Mouse (Mus musculus) T-helper 2 cell (primary cell): ENCODE results near the gene Manba.
"Not testable (repeated sequence)": the region's sequence is repeated elsewhere in the genome, so short reads cannot be mapped to it uniquely, and the experiment has no call there.

Source experiments
- in situ Hi-C: fragments of 300-600 bp; cut with MboI, MseI; formaldehyde crosslinking; loops from one replicate; pipeline ENCODE4 v1.15.1; 2025; ENCODE audit warnings: high pct_unique_total_duplicates

Gene Manba

DNA sequence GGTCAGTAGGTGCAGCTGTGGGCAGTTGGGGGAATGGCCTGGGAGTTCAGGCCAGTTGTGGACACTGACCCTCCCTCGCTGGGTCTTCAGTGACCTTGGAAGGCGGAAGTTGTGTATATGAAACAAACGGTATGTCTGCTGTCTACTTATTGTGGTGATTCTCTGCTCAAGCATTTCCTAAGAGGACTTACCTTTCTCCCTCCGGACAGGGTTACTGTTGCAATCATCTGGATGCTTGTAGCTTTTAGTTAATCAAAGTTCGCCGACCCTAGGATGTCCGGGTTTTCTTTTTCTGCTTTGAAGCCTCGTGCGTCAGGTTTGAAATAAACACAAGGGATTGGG lies 460 bp downstream of the Manba start:
- in situ Hi-C loops = no loop called here

DNA sequence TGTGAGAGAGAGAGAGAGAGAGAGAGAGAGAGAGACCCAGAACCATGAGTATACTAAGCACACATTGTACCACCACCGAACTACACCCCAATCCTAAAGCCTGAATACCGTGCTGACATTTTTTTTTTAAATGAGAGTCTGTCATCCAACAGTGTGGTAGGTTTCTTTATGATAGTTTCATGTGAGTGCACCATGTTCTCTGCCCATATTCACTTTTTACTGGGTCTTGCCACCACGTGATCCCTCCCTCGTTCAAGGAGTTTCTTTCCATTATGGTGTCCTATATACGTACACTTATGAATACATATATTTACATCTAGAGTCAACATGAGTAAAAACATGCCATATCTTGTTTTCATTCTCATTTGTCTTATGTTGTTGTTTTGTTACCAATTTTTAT lies 940 bp downstream of the Manba start:
- in situ Hi-C loops = no loop called here

DNA sequence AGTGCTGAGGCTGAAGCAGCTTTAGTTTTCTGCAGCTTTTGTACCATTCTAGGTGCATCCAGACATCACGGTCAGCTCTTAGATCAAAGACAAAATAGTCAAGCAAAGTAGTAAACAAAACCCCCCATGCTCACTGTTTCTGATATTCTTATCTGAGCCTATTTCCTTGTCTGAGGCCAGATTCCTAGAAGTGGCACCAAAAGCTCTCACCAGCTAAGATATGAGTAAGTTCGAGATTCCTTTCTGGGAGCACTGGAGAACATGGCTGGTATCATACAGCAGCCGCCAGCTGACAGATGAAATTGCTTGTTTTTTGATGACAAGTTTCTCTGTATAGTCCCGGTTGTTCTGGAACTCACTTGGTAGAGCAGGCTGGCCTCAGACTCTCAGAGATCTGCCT lies 2.4 kb downstream of the Manba start:
- in situ Hi-C loops = no loop called here

DNA sequence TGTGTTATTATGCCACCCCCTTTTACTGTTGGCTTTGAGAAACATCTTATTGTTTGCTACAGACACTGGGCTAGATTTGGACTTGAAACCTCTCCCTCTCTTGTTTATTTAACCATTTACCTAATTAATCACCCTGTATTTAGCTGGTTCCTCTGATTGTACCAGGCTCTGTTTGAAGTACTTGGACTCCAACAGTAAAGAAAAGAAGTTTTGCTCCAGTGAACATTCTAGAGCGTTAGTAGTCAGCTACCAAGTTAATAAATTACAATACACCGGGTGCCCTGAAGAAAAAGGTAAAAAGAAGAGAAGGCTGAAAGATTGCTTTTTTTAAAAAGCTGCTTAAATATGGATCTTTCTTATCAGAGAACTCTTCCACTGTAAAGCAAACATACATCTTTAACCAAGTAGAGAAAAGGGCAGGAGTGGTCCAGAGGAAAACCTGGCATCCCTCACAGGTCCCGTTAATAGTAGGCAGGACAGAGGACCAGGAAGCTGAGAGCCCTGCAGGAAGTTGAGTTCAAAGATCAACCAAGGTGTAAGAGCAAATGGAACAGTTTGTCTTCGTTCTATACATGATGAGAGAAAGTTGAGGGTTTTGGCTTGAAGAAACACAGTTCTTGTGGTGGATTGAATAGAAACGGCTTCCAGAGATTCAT lies 4.6 kb downstream of the Manba start:
- in situ Hi-C loops = no loop called here

DNA sequence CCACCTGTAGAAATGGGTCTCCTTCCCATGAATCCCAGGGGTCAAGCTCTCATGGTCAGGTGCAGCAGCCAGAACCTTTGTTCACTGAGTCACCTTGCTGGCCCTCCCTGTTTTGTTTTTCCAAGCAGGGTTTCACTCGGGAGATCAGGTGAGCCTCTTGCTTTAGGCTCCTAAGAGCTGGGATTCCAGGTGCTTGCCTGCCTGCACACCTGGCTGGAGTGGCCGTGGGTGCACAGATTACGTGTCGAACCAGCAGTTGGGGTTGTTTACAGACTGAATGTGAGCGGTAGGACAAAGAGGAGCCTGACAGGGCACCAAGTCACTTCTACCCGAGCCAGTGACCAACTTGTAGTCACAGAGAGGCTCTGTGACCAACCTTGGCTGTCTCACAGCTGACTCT lies 5.7 kb downstream of the Manba start:
- in situ Hi-C loops = no loop called here

DNA sequence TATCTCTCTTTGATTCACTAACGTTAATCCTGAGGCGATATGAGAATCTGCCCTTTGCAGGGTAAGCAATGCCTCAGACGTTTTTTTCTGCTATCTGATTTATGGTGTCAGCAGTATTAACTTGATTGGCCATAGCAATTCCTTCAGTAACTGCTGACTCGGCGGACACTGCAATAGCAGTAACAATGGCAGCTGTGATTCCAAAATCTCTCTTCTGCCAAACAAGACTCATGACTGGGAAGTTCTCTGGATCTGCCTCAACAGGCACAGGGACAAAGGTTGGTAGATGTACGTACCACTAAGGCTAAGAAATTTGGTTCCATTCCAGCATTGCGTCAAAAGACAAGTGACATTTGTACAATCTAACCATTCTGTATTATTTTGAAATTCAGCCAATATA lies 7.9 kb downstream of the Manba start:
- in situ Hi-C loops = not testable (repeated sequence)

DNA sequence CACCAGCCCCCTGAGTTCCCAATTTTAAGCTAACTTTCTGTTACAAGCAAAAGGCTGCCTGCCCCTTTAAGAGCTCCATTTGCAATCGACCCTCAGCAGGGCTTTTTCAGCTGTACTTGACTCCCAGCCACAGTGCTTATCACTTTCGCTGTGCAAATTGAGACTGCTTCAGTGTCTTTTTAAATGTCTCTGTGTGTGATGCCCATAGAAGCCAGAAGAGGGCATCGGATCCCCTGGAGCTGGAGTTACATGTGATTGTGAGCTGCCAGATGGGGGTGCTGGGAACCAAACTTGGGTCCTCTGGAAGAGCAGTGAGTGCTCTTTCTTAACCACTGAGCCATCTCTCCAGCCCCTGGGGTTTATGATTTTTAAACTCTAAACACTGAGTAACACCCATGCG lies 12.5 kb downstream of the Manba start:
- in situ Hi-C loops = not testable (repeated sequence)

DNA sequence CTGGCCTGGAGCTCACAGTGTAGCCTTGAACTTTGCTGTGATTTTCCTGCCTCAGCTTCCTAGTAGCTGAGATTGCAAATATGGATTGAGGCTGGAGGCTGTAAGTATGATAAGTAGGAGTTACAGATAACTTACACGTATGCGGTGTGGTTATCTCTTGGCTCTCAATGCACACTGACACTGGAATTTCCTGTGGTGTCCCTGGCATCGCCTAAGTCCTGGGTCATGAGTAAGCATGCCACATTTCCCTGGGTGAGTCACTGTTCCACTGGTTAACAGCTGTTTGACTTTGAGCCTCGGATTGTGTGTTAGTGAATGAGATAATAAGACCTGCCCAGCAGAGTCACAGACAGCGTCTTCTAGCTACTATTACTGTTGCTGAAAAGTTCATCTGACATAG lies 13.5 kb downstream of the Manba start:
- in situ Hi-C loops = no loop called here

DNA sequence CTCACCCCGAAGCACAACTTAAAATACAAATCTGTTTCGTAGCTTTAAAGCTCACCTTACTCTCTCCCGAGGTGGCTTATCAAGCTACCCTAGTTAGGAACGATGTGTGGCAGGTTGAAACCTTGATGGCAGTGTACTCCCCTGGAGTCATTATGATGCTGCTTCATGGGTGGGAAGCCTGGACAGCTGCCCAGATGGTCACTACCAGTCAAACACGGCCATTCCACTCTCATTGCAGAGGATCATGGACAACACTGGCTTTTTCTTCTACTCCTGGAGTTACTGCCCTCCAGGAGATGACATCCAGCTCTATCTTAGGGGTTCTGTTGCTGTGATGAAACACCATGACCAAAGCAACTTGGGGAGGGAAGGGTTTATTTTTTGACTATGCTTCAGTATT lies 17.7 kb downstream of the Manba start:
- in situ Hi-C loops = no loop called here

DNA sequence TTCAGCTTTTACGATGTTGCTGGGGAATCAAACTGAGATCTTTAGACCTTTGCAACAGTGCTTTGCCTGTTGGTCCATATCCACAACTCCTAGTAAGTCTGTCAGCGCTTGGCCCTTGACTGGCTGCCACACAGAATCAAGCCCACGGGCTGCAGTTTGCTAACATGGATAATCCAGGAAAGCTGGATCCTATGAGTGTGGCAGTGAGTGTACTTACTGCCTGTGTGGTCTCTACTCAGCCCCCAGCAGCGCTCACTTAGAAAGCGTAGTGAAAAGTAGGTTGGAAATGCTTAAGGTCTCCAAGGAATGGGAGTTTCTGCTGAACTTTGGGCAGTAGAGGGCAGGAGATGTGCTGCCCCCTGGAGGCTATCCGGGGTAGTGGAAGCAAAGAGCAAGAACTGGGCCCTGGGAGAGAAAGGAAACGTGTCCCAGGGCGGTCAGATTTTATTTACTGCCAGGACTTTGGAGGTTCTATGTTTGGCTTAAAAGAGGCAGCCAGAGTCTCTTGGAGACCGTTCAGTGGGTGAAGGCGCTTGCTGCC lies 20.0 kb downstream of the Manba start:
- in situ Hi-C loops = no loop called here

DNA sequence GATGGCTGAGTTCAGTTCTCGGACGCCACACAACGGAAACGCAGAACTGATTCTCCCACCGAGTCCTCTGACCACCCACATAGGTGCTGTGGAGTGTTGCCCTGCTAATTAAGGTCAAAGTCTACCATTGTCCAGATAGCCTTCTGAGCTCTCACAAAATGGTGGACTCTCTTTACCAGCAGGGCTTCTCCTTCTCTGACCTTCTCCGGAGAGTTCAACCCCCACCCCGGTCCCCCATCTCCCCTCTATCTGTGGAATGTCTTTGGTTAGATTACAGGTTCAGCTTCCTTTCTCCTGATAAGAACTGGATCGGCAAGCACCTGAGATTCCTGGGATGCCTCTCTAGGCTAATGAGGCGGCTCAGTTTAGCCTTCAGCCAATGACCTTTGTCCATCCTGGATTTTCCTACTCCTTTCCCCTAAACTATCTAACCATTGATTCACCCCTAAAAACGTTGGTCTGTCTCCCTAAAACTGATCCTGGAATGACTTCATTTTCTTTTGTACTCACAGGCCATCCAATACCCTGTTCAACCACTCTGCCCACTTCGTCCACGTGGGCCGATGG lies 20.6 kb downstream of the Manba start:
- in situ Hi-C loops = no loop called here

DNA sequence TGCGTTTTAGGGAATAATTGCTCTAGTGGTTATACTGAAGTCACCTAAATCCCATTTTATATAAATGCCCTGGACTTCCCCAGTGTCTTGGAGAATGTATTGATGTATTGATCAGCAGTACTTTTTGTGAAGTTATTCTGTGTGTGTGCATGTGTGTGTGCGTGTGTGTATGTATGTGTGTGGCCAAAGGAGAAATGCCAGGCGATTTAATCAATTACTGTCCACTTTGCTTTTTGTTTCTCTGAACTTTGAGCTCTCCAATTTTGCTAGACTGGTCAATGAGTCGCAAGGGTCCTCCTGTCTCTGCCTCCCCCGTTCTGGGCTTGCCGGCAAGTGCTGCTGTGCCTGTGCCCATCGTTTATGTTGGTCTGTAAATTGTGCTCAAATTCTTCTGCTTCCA lies 22.1 kb downstream of the Manba start:
- in situ Hi-C loops = no loop called here

DNA sequence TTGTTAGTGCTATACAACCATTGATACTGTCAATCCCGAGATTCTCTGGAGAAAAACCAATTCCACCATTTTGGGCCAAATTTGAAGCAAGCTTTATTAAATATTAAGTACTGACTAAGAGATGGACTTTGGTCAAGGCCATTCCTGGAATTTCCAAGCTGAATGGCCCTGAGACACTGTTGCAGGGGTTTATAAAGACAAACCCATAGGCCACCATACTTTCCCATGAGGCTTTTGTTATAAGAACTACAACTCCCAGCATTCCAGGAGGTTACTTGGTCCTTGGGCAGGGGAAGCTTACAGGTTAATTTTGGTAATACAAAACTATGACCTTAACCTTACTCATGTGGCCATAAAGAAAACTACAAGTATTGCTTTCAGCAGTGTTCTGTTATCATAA lies 22.8 kb downstream of the Manba start:
- in situ Hi-C loops = no loop called here

DNA sequence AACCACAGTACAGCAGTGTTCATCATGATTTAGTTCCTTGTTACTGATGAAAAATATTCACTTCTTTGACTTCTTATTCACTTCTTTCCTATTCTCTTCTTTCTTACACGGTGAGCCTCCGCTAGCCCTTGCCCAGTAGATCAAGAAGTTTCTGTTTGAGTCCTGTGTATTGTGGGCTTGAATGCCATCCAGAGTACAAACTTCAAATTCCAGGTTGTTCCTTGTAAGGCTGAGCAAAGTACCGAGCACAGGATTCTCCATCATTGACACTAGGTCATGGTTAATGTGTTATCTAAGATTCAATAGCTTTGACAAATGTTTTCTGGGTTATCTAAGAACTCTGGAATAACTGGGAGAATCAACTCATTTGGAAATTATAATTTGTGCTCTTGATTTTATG lies 25.0 kb downstream of the Manba start:
- in situ Hi-C loops = loop anchor here (10.0 kb wide), 1 partner anchor 314 kb away; the partner anchor contains the start of gene Slc39a8

DNA sequence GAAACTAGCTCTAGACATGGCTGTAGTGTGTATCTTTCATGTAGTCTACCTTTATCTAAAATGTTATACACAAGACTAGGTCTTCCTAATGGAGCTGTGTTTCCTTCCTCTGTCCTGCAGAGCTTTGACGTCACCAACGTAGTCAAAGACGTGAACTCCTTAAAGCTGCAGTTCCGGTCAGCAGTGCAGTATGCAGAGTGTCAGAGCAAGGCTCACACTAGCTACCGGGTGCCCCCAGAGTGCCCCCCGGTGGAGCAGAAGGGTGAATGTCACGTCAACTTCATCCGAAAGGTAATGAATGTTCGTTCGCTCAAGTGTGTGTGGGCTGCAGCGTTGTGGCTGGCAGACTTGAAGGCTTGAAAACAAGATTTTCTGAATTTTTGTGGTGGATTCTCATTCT lies 26.3 kb downstream of the Manba start:
- in situ Hi-C loops = loop anchor here (10.0 kb wide), 1 partner anchor 313 kb away; the partner anchor contains the start of gene Slc39a8

DNA sequence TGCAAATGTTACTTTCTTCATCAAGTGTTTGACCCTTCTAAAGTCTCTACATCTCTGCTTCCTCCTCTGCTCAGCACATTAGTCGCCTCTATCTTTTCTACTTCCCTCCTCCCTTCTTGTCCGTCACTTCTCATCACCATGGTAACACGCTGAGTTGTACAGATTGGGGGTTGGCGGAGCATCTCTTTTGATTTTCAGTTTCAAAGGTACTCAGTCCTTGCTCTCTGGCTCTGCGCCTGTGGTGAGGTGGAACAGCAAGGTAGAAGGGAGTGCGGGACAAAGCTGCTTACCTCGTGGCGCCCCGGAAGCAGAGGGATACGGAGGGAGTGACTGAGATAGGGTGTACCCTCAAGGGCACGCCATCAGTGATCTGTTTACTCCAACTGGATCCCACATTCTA lies 27.9 kb downstream of the Manba start:
- in situ Hi-C loops = loop anchor here (10.0 kb wide), 1 partner anchor 312 kb away; the partner anchor contains the start of gene Slc39a8

DNA sequence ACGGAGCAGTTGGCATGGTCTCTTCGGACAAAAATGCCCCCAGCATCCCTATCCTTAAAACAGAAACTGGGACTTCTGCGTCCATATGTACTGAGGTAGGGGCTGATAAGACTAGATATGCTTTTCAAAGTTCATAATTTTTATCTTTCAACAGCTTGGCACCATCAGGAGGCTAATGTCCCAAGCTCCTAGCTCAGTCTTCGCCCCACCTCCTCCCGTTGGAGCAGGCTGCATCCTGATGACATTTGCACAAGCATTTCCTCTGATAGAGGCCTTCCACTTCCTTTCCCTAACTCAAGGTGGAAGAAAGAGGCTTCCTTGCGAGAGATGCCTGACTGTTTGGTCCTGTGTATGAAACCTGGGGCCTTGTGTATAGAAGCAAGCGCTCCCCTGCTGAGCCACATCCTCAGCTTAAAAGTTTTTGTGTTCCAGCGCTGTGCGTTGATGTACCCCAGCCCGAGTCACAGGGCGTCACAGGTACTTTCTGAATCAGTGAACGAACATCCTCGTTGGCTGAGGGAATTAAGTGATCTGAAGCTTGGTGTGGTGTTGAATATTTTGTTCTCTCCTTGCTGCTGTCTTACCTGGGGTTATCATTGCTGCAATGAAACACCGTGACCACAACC lies 28.5 kb downstream of the Manba start:
- in situ Hi-C loops = loop anchor here (10.0 kb wide), 1 partner anchor 311 kb away; the partner anchor contains the start of gene Slc39a8

DNA sequence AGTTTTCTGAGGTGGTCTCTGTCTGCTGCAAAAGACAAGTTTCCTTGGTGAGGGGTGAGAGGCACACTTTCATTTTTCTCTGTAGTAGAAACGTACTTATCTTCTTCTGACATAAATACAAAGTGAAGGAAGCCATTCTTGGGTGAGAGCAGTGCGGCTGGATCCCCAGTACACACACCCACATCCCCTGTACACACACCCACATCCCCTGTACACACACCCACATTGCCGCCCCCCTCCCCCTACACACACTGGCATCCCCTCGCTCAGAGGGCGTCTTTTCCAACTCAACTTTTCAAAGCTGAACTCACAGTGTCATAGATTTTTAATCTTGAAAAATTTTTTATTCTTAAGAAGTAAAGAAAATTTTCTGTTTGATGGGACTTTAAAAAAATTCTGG lies 29.8 kb downstream of the Manba start:
- in situ Hi-C loops = loop anchor here (10.0 kb wide), 1 partner anchor 310 kb away; the partner anchor contains the start of gene Slc39a8

DNA sequence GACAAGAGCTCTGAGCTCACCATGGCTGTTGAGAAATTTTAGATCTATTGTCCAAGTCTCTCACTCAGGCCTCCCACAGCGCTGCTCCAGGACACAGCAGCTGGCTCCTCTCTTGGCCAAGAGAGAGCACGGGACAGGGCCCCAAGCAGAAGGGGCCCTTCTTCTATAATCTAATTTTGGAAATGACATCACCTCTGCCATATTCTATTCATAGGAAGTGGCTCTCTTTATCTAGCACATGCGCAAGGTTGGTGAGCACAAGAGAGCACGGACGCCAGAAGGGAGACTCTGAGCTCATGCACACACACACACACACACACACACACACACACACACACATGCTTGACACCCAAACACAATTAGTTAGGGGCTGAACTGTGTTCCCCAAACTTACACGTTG lies 31.5 kb downstream of the Manba start:
- in situ Hi-C loops = loop anchor here (10.0 kb wide), 1 partner anchor 308 kb away; the partner anchor contains the start of gene Slc39a8

DNA sequence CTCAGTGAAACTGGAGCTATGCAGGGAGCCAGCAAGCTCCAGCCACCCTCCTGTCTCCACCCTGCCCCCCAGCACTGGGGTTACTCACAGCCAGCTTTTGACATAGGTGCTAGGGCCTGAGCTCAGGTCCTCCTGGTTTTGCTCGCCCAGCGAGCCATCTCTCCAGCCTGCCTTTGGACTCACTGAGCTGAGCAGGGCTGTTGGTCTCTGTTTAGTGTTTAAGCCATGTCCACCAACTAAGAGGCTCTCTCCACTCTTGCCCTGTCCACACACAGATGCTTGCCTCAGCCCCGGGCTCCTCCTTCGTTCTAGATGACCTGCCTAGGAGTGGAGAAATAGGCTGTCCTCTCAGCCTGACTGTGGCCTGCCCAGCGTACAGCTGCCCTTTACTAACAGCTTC lies 33.5 kb downstream of the Manba start:
- in situ Hi-C loops = loop anchor here (10.0 kb wide), 1 partner anchor 306 kb away; the partner anchor contains the start of gene Slc39a8

DNA sequence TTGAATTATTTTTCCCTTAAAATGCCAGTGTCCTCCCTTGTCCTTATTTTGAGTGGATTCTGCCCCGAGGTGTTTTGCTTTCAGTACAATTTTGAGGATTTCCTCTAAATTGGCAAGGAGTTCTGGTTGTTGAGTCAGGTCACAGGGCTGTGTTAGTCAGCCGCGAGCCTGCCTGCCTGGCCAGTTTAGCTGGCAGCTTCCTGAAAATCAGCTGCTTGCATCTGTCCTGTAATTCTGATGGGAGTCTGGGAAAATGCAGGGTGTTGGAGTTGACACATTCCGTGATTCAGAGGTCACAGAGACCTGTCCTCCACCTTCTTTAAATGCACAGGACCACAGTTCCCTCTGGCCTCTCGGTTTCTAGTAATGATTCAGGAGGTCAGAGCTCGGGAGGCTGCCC lies 34.2 kb downstream of the Manba start:
- in situ Hi-C loops = loop anchor here (10.0 kb wide), 1 partner anchor 305 kb away; the partner anchor contains the start of gene Slc39a8

DNA sequence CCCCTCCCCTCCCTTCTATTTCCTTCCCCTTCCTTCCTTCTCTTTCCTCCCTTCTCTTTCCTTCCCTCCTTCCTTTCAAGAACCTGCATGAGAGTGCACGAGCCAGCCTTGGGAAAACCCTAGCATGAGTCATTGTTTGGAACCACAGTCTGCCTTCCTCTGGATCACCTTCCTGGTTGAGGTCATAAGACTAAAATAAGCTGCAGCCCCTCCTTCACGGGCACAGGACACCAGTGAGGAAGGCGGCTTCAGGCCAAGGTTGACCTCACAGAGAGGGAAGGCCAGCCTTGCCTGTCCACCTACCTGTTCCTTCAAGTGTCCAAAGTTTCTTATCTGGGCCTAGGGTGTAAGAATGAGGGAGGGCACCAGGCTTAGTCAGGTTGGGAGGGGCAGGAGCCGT lies 36.6 kb downstream of the Manba start:
- in situ Hi-C loops = no loop called here
